Mouse (Mus musculus): ENCODE results near the gene Pgpep1l. TPM values are rescaled to one million over a fixed set of nuclear protein-coding genes. Genes with fewer than 3 reads are reported as not detected.

Gene Pgpep1l
- polyA plus RNA-seq, 1 experiment from 2014 or later = 0.42 TPM

- H3K9me3 ChIP-seq (ENCODE audit: control insufficient read depth, low read length) = no peaks in the 10 kb centered on the region
- H3K4me2 ChIP-seq (ENCODE audit: low read length) = no peak overlapping the region
- WGBS = 84% methylated on average over 11 of the region's 11 CpGs
- H3K9ac ChIP-seq (ENCODE audit: low read length) = no peak overlapping the region
- no peak for ATAC-seq (ENCODE audit: insufficient number of reproducible peaks, insufficient read depth, low FRiP score, low read depth)
- H3K36me3 ChIP-seq (ENCODE audit: control insufficient read depth, insufficient read depth, low read length) = peaks cover 77% of the 10 kb centered on the region
- H3K27me3 ChIP-seq (ENCODE audit: control insufficient read depth, insufficient read depth, low read length) = no peaks in the 10 kb centered on the region
- H3K4me1 ChIP-seq (ENCODE audit: control insufficient read depth in 2 of 2, insufficient read depth in 2 of 2, low read length in 2 of 2) = peaks cover 10% of the 10 kb centered on the region in 2 experiments; a peak in 3 of 4 replicates
- H3K4me3 ChIP-seq (ENCODE audit: control insufficient read depth in 1 of 2, insufficient read depth in 1 of 2, low read depth in 1 of 2, low read length in 2 of 2) = no peak overlapping the region
- no peak overlapping the region for H3K27ac ChIP-seq (replicated peaks in 1 of 2; ENCODE audit: control insufficient read depth in 1 of 2, insufficient read depth in 1 of 2, low read depth in 2 of 2, low read length in 2 of 2)
Observed at GRCm38 (mm10) chr7:68227021-68227420, 37.0 kb downstream of the Pgpep1l start.

DNA sequence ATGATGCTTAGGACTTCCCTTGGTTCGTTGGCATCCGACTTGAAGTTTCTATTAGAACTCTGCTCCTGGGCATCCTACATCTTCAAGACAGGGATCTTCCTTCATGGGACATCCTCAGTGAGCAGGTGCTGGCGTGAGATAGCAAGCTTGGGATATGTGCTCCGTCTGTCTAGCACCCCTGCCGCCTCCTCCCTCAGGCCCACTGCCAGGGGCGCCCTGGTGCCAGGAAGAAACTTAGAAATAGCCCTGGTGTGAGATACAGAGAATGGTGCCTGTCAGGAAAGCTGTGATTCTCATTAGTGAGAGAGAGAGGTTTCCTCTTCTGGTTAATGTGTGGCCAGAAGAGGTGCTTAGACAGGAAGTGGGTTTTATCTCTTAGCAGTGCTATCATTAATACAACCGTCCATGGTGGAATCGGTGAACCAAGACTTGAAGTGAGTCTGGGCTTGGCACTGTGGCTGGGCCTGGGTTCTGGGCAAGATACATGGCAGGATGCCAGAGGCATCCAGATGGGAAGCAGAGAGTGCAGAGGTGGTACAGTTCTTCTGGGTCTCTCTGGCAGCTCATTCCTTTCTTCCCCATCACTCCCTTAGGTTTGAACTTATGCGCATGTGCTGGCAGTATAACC, 38.5 kb downstream of the Pgpep1l start:
- no peak overlapping the region for H3K9ac ChIP-seq (ENCODE audit: low read length)
- H3K4me1 ChIP-seq (ENCODE audit: control insufficient read depth in 2 of 2, insufficient read depth in 2 of 2, low read length in 2 of 2) = peaks cover 5 to 10% of the 10 kb centered on the region in 2 experiments; a peak in 2 of 4 replicates
- H3K9me3 ChIP-seq (ENCODE audit: control insufficient read depth, low read length) = no peaks in the 10 kb centered on the region
- 71% methylated on average over 9 of the region's 9 CpGs for WGBS
- no peak overlapping the region for H3K4me2 ChIP-seq (ENCODE audit: low read length)
- H3K4me3 ChIP-seq (ENCODE audit: control insufficient read depth in 1 of 2, insufficient read depth in 1 of 2, low read depth in 1 of 2, low read length in 2 of 2) = no peak overlapping the region
- no peaks in the 10 kb centered on the region for H3K27me3 ChIP-seq (ENCODE audit: control insufficient read depth, insufficient read depth, low read length)
- H3K27ac ChIP-seq (replicated peaks in 1 of 2; ENCODE audit: control insufficient read depth in 1 of 2, insufficient read depth in 1 of 2, low read depth in 2 of 2, low read length in 2 of 2) = no peak overlapping the region
- peaks cover 84% of the 10 kb centered on the region for H3K36me3 ChIP-seq (ENCODE audit: control insufficient read depth, insufficient read depth, low read length)
- ATAC-seq (ENCODE audit: insufficient number of reproducible peaks, insufficient read depth, low FRiP score, low read depth) = no peak

DNA sequence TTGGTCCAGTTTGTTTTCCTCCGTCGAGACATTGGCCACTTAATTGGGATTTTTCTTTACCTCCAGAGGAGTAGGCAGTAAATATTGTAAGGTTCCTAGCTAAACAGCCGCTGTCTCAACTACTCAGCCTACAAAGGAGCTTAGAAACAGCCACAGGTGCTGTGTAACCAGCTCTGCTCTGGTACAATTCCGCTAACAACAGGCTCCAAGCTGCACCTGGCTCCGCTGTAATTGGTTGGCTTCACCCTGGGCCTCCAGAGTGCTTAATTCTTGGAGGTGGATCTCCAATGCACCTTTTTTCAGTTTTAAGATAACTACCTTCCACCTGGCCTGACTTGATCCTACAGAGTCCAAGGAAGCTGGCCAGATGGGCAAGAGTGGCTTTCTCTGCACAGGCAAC, 40.0 kb downstream of the Pgpep1l start:
- peaks cover 5 to 10% of the 10 kb centered on the region in 2 experiments; a peak in 2 of 4 replicates for H3K4me1 ChIP-seq (ENCODE audit: control insufficient read depth in 2 of 2, insufficient read depth in 2 of 2, low read length in 2 of 2)
- H3K9me3 ChIP-seq (ENCODE audit: control insufficient read depth, low read length) = no peaks in the 10 kb centered on the region
- H3K27ac ChIP-seq (replicated peaks in 1 of 2; ENCODE audit: control insufficient read depth in 1 of 2, insufficient read depth in 1 of 2, low read depth in 2 of 2, low read length in 2 of 2) = no peak overlapping the region
- H3K36me3 ChIP-seq (ENCODE audit: control insufficient read depth, insufficient read depth, low read length) = peaks cover 87% of the 10 kb centered on the region
- WGBS = 86% methylated on average over 5 of the region's 5 CpGs
- no peak for ATAC-seq (ENCODE audit: insufficient number of reproducible peaks, insufficient read depth, low FRiP score, low read depth)
- no peak overlapping the region for H3K4me2 ChIP-seq (ENCODE audit: low read length)
- no peaks in the 10 kb centered on the region for H3K27me3 ChIP-seq (ENCODE audit: control insufficient read depth, insufficient read depth, low read length)
- H3K9ac ChIP-seq (ENCODE audit: low read length) = no peak overlapping the region
- no peak overlapping the region for H3K4me3 ChIP-seq (ENCODE audit: control insufficient read depth in 1 of 2, insufficient read depth in 1 of 2, low read depth in 1 of 2, low read length in 2 of 2)

- peaks cover 91% of the 10 kb centered on the region for H3K36me3 ChIP-seq (ENCODE audit: control insufficient read depth, insufficient read depth, low read length)
- no peak overlapping the region for H3K4me3 ChIP-seq (ENCODE audit: control insufficient read depth in 1 of 2, insufficient read depth in 1 of 2, low read depth in 1 of 2, low read length in 2 of 2)
- no peak overlapping the region for H3K4me2 ChIP-seq (ENCODE audit: low read length)
- H3K27ac ChIP-seq (replicated peaks in 1 of 2; ENCODE audit: control insufficient read depth in 1 of 2, insufficient read depth in 1 of 2, low read depth in 2 of 2, low read length in 2 of 2) = peak overlapping the region in 1 of 2 experiments; percentile 27; a peak in 1 of 4 replicates
- H3K9me3 ChIP-seq (ENCODE audit: control insufficient read depth, low read length) = no peaks in the 10 kb centered on the region
- H3K4me1 ChIP-seq (ENCODE audit: control insufficient read depth in 2 of 2, insufficient read depth in 2 of 2, low read length in 2 of 2) = peaks cover 5 to 7% of the 10 kb centered on the region in 2 experiments; a peak in 2 of 4 replicates
- H3K9ac ChIP-seq (ENCODE audit: low read length) = no peak overlapping the region
- ATAC-seq (ENCODE audit: insufficient number of reproducible peaks, insufficient read depth, low FRiP score, low read depth) = no peak
- H3K27me3 ChIP-seq (ENCODE audit: control insufficient read depth, insufficient read depth, low read length) = no peaks in the 10 kb centered on the region
- 47% methylated on average over 13 of the region's 13 CpGs for WGBS
Observed at GRCm38 (mm10) chr7:68223356-68223808, 40.7 kb downstream of the Pgpep1l start.

GRCm38 (mm10) chr7:68221677-68222230, 42.3 kb downstream of the Pgpep1l start:
- no peak overlapping the region for H3K4me3 ChIP-seq (ENCODE audit: control insufficient read depth in 1 of 2, insufficient read depth in 1 of 2, low read depth in 1 of 2, low read length in 2 of 2)
- no peak for ATAC-seq (ENCODE audit: insufficient number of reproducible peaks, insufficient read depth, low FRiP score, low read depth)
- no peak overlapping the region for H3K9ac ChIP-seq (ENCODE audit: low read length)
- no peaks in the 10 kb centered on the region for H3K9me3 ChIP-seq (ENCODE audit: control insufficient read depth, low read length)
- H3K36me3 ChIP-seq (ENCODE audit: control insufficient read depth, insufficient read depth, low read length) = peaks cover 91% of the 10 kb centered on the region
- no peak overlapping the region for H3K4me2 ChIP-seq (ENCODE audit: low read length)
- 80% methylated on average over 9 of the region's 9 CpGs for WGBS
- H3K4me1 ChIP-seq (ENCODE audit: control insufficient read depth in 2 of 2, insufficient read depth in 2 of 2, low read length in 2 of 2) = peaks cover 5 to 6% of the 10 kb centered on the region in 2 experiments; a peak in 2 of 4 replicates
- H3K27ac ChIP-seq (replicated peaks in 1 of 2; ENCODE audit: control insufficient read depth in 1 of 2, insufficient read depth in 1 of 2, low read depth in 2 of 2, low read length in 2 of 2) = no peak overlapping the region
- no peaks in the 10 kb centered on the region for H3K27me3 ChIP-seq (ENCODE audit: control insufficient read depth, insufficient read depth, low read length)

GRCm38 (mm10) chr7:68218879-68219278, 45.2 kb downstream of the Pgpep1l start:
- H3K27me3 ChIP-seq (ENCODE audit: control insufficient read depth, insufficient read depth, low read length) = no peaks in the 10 kb centered on the region
- no peak overlapping the region for H3K4me2 ChIP-seq (ENCODE audit: low read length)

GRCm38 (mm10) chr7:68215522-68216070, 48.4 kb downstream of the Pgpep1l start:
- Histone ChIP-seq H3K27ac (replicated peaks in 1 of 2; ENCODE audit: control insufficient read depth in 1 of 2, insufficient read depth in 1 of 2, low read depth in 2 of 2, low read length in 2 of 2) (no peak overlapping the region), H3K9me3 (ENCODE audit: control insufficient read depth, low read length) (no peaks in the 10 kb centered on the region), H3K4me1 (ENCODE audit: control insufficient read depth in 2 of 2, insufficient read depth in 2 of 2, low read length in 2 of 2) (0 out of 4 replicates have a peak, but pooled peaks cover 0 to under 1% of the 10 kb centered on the region in 2 experiments), H3K4me3 (ENCODE audit: control insufficient read depth in 1 of 2, insufficient read depth in 1 of 2, low read depth in 1 of 2, low read length in 2 of 2) (no peak overlapping the region), H3K36me3 (ENCODE audit: control insufficient read depth, insufficient read depth, low read length) (peaks cover 96% of the 10 kb centered on the region), H3K27me3 (ENCODE audit: control insufficient read depth, insufficient read depth, low read length) (no peaks in the 10 kb centered on the region), H3K9ac (ENCODE audit: low read length) (no peak overlapping the region), H3K4me2 (ENCODE audit: low read length) (no peak overlapping the region)
- 89% methylated on average over 18 of the region's 18 CpGs for WGBS
- ATAC-seq (ENCODE audit: insufficient number of reproducible peaks, insufficient read depth, low FRiP score, low read depth) = no peak

More at GRCm38 (mm10) chr7:68218879-68219278, 45.2 kb downstream of the Pgpep1l start:
- no peak for ATAC-seq (ENCODE audit: insufficient number of reproducible peaks, insufficient read depth, low FRiP score, low read depth)
- Histone ChIP-seq H3K36me3 (ENCODE audit: control insufficient read depth, insufficient read depth, low read length) (peaks cover 92% of the 10 kb centered on the region), H3K9ac (ENCODE audit: low read length) (no peak overlapping the region), H3K27ac (replicated peaks in 1 of 2; ENCODE audit: control insufficient read depth in 1 of 2, insufficient read depth in 1 of 2, low read depth in 2 of 2, low read length in 2 of 2) (no peak overlapping the region), H3K4me1 (ENCODE audit: control insufficient read depth in 2 of 2, insufficient read depth in 2 of 2, low read length in 2 of 2) (peaks cover 4 to 6% of the 10 kb centered on the region in 2 experiments; a peak in 2 of 4 replicates), H3K9me3 (ENCODE audit: control insufficient read depth, low read length) (no peaks in the 10 kb centered on the region), H3K4me3 (ENCODE audit: control insufficient read depth in 1 of 2, insufficient read depth in 1 of 2, low read depth in 1 of 2, low read length in 2 of 2) (no peak overlapping the region)
- 79% methylated on average over 11 of the region's 11 CpGs for WGBS
